Mouse (Mus musculus) heart, embryonic 12.5 days (tissue): ENCODE measurements around the gene Gins1. TPM values are rescaled to one million over a fixed set of nuclear protein-coding genes. Genes with fewer than 3 reads are reported as not detected.

Source experiments
- ATAC-seq: fragments of 200-750 bp; cut with Nextera tagmentation; 2 replicates; pipeline ENCODE4 v1.8.0; 2017; ENCODE audit warnings: moderate TSS enrichment, moderate library complexity; ENCODE audit not compliant: insufficient number of reproducible peaks, low FRiP score
- H3K27ac ChIP-seq: fragments of 300-500 bp; sonication (generic); 2 replicates; pipeline ENCODE4 v1.5.1; 2016; ENCODE audit warnings: mild to moderate bottlenecking, moderate library complexity; ENCODE audit not compliant: poor library complexity, severe bottlenecking
- H3K27me3 ChIP-seq: fragments of 300-500 bp; sonication (generic); replicated peaks from 2 replicates; pipeline ENCODE4 v1.6.1; 2016; ENCODE audit warnings: mild to moderate bottlenecking, moderate library complexity
- H3K36me3 ChIP-seq: fragments of 300-500 bp; sonication (generic); 2 replicates; pipeline ENCODE4 v1.6.1; 2016; ENCODE audit warnings: mild to moderate bottlenecking, moderate library complexity
- H3K4me1 ChIP-seq: fragments of 300-500 bp; sonication (generic); replicated peaks from 2 replicates; pipeline ENCODE4 v1.6.1; 2016; ENCODE audit warnings: mild to moderate bottlenecking
- H3K4me2 ChIP-seq: fragments of 300-500 bp; sonication (generic); 2 replicates; pipeline ENCODE4 v1.6.1; 2016; ENCODE audit warnings: mild to moderate bottlenecking, moderate library complexity
- H3K4me3 ChIP-seq: fragments of 300-500 bp; sonication (generic); 2 replicates; pipeline ENCODE4 v1.5.1; 2016; ENCODE audit warnings: mild to moderate bottlenecking
- H3K9ac ChIP-seq: fragments of 300-500 bp; sonication (generic); 2 replicates; pipeline ENCODE4 v1.6.1; 2016; ENCODE audit warnings: mild to moderate bottlenecking, moderate library complexity
- H3K9me3 ChIP-seq: fragments of 300-500 bp; sonication (generic); replicated peaks from 2 replicates; pipeline ENCODE4 v1.6.1; 2016; ENCODE audit warnings: mild to moderate bottlenecking, moderate library complexity
- WGBS: fragments of 180-500 bp; shearing (Covaris S2); methylation state at CpG from one replicate; pipeline ENCODE4 v1.1.7; 2016; 5-methylcytosine and 5-hydroxymethylcytosine counted together
- polyA plus RNA-seq: library from polyadenylated mRNA; unstranded; fragments of >200 nt; fragmentation: Nextera tagmentation; extraction: Ambion mirVana; gene quantifications from 2 replicates; pipeline ENCODE4 v1.2.1, GENCODE M21; 2016

Gins1 gene
- polyA plus RNA-seq, 1 experiment from 2014 or later, result 34.2 TPM

DNA sequence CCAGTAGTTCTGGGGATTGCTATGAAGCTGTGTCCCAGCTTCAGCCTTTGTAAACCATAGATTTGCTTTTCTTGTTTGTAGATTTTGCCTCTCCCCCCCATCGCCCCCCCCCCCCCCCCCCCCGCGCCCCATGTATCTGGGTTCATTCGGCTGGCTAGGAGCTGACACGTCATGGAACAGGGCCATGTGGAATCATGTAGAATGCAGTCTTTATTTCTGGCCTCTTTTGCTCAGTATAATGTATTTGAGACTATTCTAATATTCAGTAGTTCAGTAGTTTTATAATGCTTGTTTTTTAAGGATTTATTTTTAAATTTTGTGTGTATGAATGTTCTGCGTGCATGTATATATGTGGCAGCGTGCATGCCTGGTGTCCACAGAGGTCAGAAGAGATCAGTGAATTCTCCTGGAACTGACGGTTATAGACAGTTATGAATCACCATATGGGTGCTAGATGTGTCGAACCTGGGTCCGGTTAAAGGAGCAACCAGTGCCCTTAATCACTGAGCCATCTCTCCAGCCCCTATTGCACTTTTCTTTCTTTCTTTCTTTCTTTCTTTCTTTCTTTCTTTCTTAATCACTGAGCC, 5.2 kb downstream of the Gins1 start:
- peak overlapping the region; percentile 68 for H3K4me3 ChIP-seq
- H3K27ac ChIP-seq, result no peak overlapping the region
- H3K9ac ChIP-seq, result peak overlapping the region; percentile 59
- 0 out of 2 replicates have a peak, but pooled peaks cover under 1% of the 10 kb centered on the region for H3K36me3 ChIP-seq
- H3K4me2 ChIP-seq, result peak overlapping the region; percentile 77
- WGBS, result 43% methylated on average over 10 of the region's 10 CpGs
- H3K9me3 ChIP-seq, result no peaks in the 10 kb centered on the region
- no peaks in the 10 kb centered on the region for H3K27me3 ChIP-seq
- ATAC-seq, result no peak
- H3K4me1 ChIP-seq, result no peaks in the 10 kb centered on the region

DNA sequence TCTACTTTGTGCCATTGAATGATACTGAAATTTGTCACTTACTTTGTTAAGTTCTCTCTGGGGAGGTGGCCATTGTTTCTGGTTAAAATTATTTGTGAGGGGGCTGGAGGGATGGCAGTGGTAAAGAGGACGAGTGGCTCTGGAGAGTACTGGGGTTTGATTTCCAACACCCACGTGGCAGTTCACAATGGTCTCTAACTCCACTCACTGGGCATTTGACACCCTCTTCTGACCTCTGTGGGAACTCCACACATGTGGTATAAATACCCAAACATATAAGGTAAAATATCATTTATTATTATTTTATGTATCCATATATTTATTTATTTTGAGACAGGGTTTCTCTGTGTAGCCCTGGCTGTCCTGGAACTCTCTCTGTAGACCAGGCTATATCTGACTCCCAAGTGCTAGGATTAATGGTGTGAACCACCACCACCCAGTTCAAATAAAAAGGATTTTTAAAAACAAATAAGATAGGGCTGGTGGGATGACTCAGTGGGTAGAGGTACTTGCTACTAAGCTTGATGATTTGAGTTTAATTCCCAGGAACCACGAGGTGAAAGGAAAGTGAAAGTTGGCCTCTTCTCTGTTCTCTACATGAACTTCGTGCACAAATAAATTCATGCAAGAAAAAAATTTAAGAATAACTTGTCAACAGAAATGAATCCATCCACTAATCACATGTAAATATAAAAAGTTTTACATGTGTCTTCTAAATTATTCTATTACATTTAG, 9.7 kb downstream of the Gins1 start:
- Histone ChIP-seq H3K4me2 (no peak overlapping the region), H3K4me3 (no peak overlapping the region), H3K27ac (no peak overlapping the region), H3K9ac (no peak overlapping the region), H3K36me3 (peaks cover 27% of the 10 kb centered on the region), H3K9me3 (no peaks in the 10 kb centered on the region), H3K27me3 (no peaks in the 10 kb centered on the region), H3K4me1 (no peaks in the 10 kb centered on the region)
- ATAC-seq, result no peak
- WGBS, result 78% methylated on average over 4 of the region's 4 CpGs

DNA sequence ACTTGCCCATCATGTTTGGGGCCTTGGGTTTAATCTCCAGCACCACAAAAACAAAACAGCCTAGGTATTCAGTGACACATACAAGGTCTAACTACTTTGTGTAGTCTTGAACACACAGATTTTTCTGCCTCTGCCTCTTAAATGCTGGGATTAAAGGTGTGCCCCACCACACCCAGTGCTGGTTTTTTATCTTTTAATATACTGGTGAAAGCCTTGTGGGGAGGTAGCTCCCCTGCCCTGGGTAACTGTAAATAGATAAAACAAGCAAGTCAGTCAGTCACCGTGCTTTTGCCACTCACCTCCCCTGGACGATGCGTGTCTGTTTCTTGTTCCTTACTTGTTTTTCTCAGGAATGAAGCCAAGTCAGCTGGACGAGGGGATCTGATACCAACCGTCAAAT, 10.6 kb downstream of the Gins1 start:
- no peaks in the 10 kb centered on the region for H3K27me3 ChIP-seq
- no peak overlapping the region for H3K27ac ChIP-seq
- no peak overlapping the region for H3K4me2 ChIP-seq
- H3K36me3 ChIP-seq, result peaks cover 29% of the 10 kb centered on the region
- H3K4me3 ChIP-seq, result no peak overlapping the region
- H3K4me1 ChIP-seq, result no peaks in the 10 kb centered on the region
- 81% methylated on average over 5 of the region's 5 CpGs for WGBS
- no peak overlapping the region for H3K9ac ChIP-seq
- no peak for ATAC-seq
- no peaks in the 10 kb centered on the region for H3K9me3 ChIP-seq

DNA sequence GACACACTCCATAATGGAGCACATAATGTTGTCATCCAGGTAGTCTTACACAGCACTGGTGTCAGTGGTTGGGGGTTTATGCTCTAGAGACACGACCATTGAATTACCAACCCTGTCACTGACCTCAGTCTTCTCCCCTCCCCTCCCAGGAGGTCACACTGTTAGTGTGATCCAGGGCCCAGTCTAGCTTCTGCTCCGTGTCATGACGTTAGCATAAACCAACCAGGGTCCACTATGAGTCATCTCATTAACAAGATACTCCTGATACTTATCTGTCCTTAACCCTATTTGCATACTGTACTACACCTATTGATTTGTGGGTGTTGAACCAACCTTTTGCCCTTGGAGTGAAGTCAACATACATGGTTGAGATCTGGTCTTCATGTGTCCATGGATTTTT, 13.5 kb downstream of the Gins1 start:
- no peaks in the 10 kb centered on the region for H3K27me3 ChIP-seq
- no peak overlapping the region for H3K27ac ChIP-seq
- WGBS, result 89% methylated on average over 3 of the region's 3 CpGs
- H3K4me1 ChIP-seq, result peaks cover 5% of the 10 kb centered on the region; the same call in 1 of the 2 replicates
- H3K36me3 ChIP-seq, result peaks cover 32% of the 10 kb centered on the region
- H3K4me2 ChIP-seq, result no peak overlapping the region
- no peak overlapping the region for H3K9ac ChIP-seq
- H3K9me3 ChIP-seq, result no peaks in the 10 kb centered on the region
- ATAC-seq, result no peak
- H3K4me3 ChIP-seq, result no peak overlapping the region

DNA sequence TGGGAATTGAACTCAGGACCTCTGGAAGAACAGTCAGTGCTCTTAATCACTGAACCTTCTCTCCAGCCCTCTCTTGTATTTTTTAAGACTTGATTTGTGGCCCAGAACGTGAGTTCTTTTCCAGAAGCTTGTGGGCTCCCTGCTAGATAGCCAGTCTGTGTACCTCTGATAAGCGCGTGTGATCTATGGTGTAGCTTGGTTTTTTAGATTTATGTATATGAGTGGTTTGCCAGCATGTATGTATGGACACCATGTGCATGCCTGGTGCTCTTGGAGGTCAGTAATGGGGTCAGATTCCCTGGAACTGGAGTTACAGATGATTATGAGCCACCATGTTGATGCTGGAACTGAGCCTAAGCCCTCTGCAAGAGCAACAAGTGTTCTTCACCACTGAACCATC, 15.3 kb downstream of the Gins1 start:
- H3K4me1 ChIP-seq, result peaks cover 5% of the 10 kb centered on the region; the same call in 1 of the 2 replicates
- 89% methylated on average over 3 of the region's 3 CpGs for WGBS
- H3K36me3 ChIP-seq, result peaks cover 34% of the 10 kb centered on the region
- no peak overlapping the region for H3K9ac ChIP-seq
- H3K4me2 ChIP-seq, result no peak overlapping the region
- H3K27ac ChIP-seq, result no peak overlapping the region
- no peak for ATAC-seq
- no peaks in the 10 kb centered on the region for H3K27me3 ChIP-seq
- no peak overlapping the region for H3K4me3 ChIP-seq
- H3K9me3 ChIP-seq, result no peaks in the 10 kb centered on the region

DNA sequence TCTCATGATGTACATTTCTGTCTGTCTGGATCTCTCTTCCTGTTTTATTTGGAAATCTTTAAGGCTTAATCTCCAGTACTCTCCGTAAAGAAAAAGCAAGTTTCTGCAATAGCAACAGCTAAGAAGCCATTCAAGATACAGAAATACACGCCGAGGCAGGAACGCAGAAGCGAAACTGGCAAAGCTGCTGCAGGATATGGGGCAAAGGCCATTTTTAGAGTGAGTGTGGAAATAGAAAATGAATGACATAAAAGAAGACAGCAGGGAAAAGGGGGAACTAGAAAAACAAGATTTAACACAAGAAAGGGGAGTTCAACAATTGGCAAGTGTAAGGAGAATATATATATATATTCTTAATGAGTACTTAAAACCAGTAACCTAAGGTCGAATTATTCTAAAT, 16.5 kb downstream of the Gins1 start:
- WGBS, result 75% methylated on average over 6 of the region's 6 CpGs
- Histone ChIP-seq H3K4me1 (peaks cover 5% of the 10 kb centered on the region; the same call in 1 of the 2 replicates), H3K27me3 (no peaks in the 10 kb centered on the region), H3K4me3 (no peak overlapping the region), H3K4me2 (no peak overlapping the region), H3K36me3 (peaks cover 30% of the 10 kb centered on the region), H3K27ac (no peak overlapping the region), H3K9ac (no peak overlapping the region), H3K9me3 (no peaks in the 10 kb centered on the region)
- ATAC-seq, result no peak

DNA sequence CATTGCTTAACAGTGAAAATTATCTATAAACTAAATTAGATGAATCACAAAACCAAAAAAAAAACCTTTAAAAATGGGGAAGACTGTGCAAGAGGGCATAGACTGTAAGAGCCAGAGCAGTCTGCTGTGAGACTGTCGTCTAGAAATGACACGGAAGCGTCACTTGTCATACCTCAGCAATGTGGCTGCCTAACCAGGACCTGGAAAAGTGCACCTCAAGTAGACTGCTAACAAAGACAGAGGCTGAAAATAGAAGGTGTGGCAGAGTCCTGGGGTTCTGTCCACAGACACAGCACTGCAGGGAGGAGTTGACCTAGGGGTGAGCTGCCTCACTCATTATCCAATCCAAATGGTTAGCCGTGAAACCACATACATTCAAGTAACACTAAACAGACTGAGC, 17.0 kb downstream of the Gins1 start:
- no peak overlapping the region for H3K4me2 ChIP-seq

DNA sequence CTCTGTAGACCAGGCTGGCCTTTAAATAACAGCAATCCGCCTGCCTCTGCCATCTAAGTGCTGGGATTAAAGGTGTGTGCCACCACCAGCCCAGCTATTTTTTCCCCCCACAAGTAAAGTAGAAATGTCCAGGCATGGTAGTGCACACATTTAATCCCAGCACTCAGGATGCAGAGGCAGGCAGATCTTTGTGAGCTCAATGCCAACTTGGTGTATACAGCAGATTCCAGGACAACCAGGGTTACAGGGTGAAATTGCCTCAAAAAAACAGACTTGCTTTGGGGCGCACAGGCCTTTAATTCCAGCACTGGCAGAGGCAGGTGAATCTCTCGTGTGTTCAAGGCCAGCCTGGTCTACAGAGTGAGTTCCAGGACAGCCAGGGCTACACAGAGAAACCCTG, 17.8 kb downstream of the Gins1 start:
- WGBS, result 89% methylated on average over 3 of the region's 3 CpGs
- Histone ChIP-seq H3K27me3 (no peaks in the 10 kb centered on the region), H3K27ac (0 out of 2 replicates have a peak overlapping the region, but pooled peaks have one; percentile 4), H3K4me3 (no peak overlapping the region), H3K9ac (no peak overlapping the region), H3K4me2 (no peak overlapping the region), H3K36me3 (peaks cover 27% of the 10 kb centered on the region), H3K4me1 (peaks cover 5% of the 10 kb centered on the region; the same call in 1 of the 2 replicates), H3K9me3 (no peaks in the 10 kb centered on the region)
- no peak for ATAC-seq

More for the DNA sequence above, 17.0 kb downstream of the Gins1 start:
- Histone ChIP-seq H3K4me3 (no peak overlapping the region), H3K9ac (no peak overlapping the region), H3K4me1 (peaks cover 5% of the 10 kb centered on the region; the same call in 1 of the 2 replicates), H3K27me3 (no peaks in the 10 kb centered on the region), H3K9me3 (no peaks in the 10 kb centered on the region), H3K27ac (no peak overlapping the region), H3K36me3 (peaks cover 27% of the 10 kb centered on the region)
- 71% methylated on average over 4 of the region's 4 CpGs for WGBS
- no peak for ATAC-seq

DNA sequence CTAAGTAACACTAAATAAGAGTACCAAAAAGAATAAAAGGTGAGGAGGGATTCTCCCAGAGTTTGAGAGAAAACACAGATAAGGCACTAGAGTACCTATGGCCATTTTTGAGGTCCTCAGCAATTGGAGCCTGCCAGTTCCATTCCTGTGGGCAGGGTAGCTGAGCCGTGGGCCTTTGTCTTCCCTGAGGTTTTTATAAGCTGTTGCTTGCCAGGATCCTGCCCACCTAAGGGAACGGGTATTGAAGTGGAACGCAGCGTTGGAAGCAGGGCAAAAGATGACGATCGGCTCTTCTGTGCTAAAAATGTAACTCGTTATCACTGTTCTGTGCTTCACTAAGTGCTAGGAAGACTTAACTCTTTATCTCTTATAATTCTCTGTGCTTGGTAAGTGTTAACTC, 18.3 kb downstream of the Gins1 start:
- Histone ChIP-seq H3K27me3 (no peaks in the 10 kb centered on the region), H3K4me2 (no peak overlapping the region), H3K9me3 (no peaks in the 10 kb centered on the region), H3K9ac (no peak overlapping the region), H3K4me3 (no peak overlapping the region), H3K36me3 (peaks cover 25% of the 10 kb centered on the region), H3K4me1 (peaks cover 5% of the 10 kb centered on the region; the same call in 1 of the 2 replicates), H3K27ac (0 out of 2 replicates have a peak overlapping the region, but pooled peaks have one; percentile 4)
- 53% methylated on average over 7 of the region's 7 CpGs for WGBS
- no peak for ATAC-seq

DNA sequence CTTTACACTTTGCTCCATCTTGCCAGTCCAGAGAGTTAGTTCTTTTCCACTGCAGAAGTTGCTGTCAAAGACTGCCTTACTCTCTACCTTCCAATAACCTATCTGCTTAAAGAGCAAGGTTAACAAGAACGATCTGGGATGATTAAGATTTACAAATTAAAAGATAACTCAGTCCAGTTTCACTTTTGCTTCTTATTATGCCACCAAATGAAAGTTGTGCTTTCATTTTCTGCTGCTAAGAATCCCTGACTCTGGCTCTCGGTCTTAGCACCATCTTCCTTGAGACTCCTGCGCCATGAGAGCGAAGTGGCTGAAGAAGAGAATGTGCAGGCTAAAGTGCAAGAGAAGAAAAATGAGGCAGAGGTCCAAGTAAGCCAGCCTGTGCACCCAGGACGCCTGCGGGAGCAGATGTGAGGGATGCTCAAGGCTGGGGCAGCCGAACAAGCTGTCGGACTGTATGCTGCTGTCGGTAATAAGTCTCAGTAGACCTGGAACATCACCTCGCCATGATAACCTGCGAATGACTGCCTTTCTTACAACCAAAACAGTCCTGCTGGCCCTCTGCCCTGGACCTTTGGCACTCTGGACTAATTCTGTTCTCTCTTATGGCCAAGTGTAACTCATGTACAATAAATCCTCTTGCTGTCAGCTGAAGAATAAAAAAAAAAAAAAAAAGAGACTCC, 22.0 kb downstream of the Gins1 start:
- H3K4me2 ChIP-seq, result no peak overlapping the region
- peaks cover 5% of the 10 kb centered on the region; the same call in 1 of the 2 replicates for H3K4me1 ChIP-seq
- no peaks in the 10 kb centered on the region for H3K27me3 ChIP-seq
- no peak overlapping the region for H3K27ac ChIP-seq
- WGBS, result 91% methylated on average over 11 of the region's 11 CpGs
- peaks cover 35% of the 10 kb centered on the region for H3K36me3 ChIP-seq
- no peak overlapping the region for H3K4me3 ChIP-seq
- no peak for ATAC-seq
- no peak overlapping the region for H3K9ac ChIP-seq
- no peaks in the 10 kb centered on the region for H3K9me3 ChIP-seq

DNA sequence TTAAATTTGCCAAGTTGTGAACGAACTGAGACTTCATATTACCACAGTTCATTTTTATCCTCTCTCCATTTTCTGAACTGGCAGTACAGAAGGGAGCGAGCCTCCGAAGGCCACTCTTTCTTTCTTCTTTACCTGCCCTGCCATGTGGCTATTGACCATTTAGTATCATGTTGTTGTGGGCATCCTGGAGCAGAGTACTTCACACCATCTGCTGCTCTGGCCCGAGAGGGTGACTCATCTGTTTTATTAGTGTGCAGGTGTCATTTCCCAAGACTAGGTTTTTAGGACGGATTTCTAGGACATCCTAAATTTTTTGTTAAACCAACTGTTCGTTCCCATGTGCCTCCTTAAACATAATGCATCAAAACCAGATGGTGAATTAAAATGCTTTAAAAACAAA, 24.0 kb downstream of the Gins1 start:
- Histone ChIP-seq H3K4me2 (no peak overlapping the region), H3K27me3 (no peaks in the 10 kb centered on the region), H3K9ac (no peak overlapping the region), H3K4me1 (no peaks in the 10 kb centered on the region), H3K36me3 (peaks cover 43% of the 10 kb centered on the region), H3K4me3 (no peak overlapping the region), H3K9me3 (no peaks in the 10 kb centered on the region), H3K27ac (no peak overlapping the region)
- WGBS, result 87% methylated on average over 6 of the region's 6 CpGs
- ATAC-seq, result no peak
